Mouse (Mus musculus) hindbrain, embryonic 16.5 days (tissue): ENCODE measurements around the gene Mthfd1. TPM values are rescaled to one million over a fixed set of nuclear protein-coding genes. Genes with fewer than 3 reads are reported as not detected.
A peak's percentile ranks its signal among the peaks of the same experiment; 100 is the strongest.

Experiments used
- ATAC-seq: fragments of 200-750 bp; cut with Nextera tagmentation; 2 replicates; pipeline ENCODE4 v1.8.0; 2017; ENCODE audit warnings: moderate TSS enrichment, moderate library complexity
- H3K27ac ChIP-seq: fragments of 300-500 bp; sonication (generic); 2 replicates; pipeline ENCODE4 v1.5.1; 2014; ENCODE audit warnings: low read depth, mild to moderate bottlenecking, control low read depth, low read length, moderate library complexity
- H3K27me3 ChIP-seq: fragments of 300-500 bp; sonication (generic); replicated peaks from 2 replicates; pipeline ENCODE4 v1.6.1; 2014; ENCODE audit warnings: low read length; ENCODE audit not compliant: control insufficient read depth, insufficient read depth
- H3K36me3 ChIP-seq: fragments of 300-500 bp; sonication (generic); 2 replicates; pipeline ENCODE4 v1.6.1; 2014; ENCODE audit warnings: mild to moderate bottlenecking, low read length, moderate library complexity, mixed read lengths; ENCODE audit not compliant: control insufficient read depth, insufficient read depth
- H3K4me1 ChIP-seq: fragments of 300-500 bp; sonication (generic); 2 replicates; pipeline ENCODE4 v1.6.1; 2014; ENCODE audit warnings: low read depth, low read length; ENCODE audit not compliant: control insufficient read depth, insufficient read depth
- H3K4me2 ChIP-seq: fragments of 300-500 bp; sonication (generic); 2 replicates; pipeline ENCODE4 v1.6.1; 2014; ENCODE audit warnings: mild to moderate bottlenecking, low read length, control low read depth, moderate library complexity
- H3K4me3 ChIP-seq: fragments of 300-500 bp; sonication (generic); 2 replicates; pipeline ENCODE4 v1.5.1; 2014; ENCODE audit warnings: mild to moderate bottlenecking, low read length, control low read depth, moderate library complexity
- H3K9ac ChIP-seq: fragments of 300-500 bp; sonication (generic); 2 replicates; pipeline ENCODE4 v1.6.1; 2014; ENCODE audit warnings: low read depth, mild to moderate bottlenecking, control low read depth, low read length, moderate library complexity
- H3K9me3 ChIP-seq: fragments of 300-500 bp; sonication (generic); 2 replicates; pipeline ENCODE4 v1.6.1; 2014; ENCODE audit warnings: mild to moderate bottlenecking, low read length, moderate library complexity; ENCODE audit not compliant: control insufficient read depth
- WGBS: fragments of 180-500 bp; shearing (Covaris S2); extraction: QIAGEN DNeasy Blood & Tissue Kit; methylation state at CpG from one replicate; pipeline ENCODE4 v1.1.7; 2014; 5-methylcytosine and 5-hydroxymethylcytosine counted together
- polyA plus RNA-seq: library from polyadenylated mRNA; unstranded; fragments of >200 nt; fragmentation: Nextera tagmentation; extraction: Ambion mirVana; gene quantifications from 2 replicates; pipeline ENCODE4 v1.2.1, GENCODE M21; 2015

Mthfd1 gene
- polyA plus RNA-seq, 1 experiment from 2014 or later, result 37.8 TPM

GRCm38 (mm10) chr12:76269196-76269595 is 14.1 kb downstream of the Mthfd1 start:
- Histone ChIP-seq H3K27me3 (no peaks in the 10 kb centered on the region), H3K9ac (no peak overlapping the region), H3K4me2 (no peak overlapping the region), H3K4me3 (no peak overlapping the region), H3K36me3 (no peaks in the 10 kb centered on the region), H3K27ac (no peak overlapping the region), H3K9me3 (no peaks in the 10 kb centered on the region), H3K4me1 (no peaks in the 10 kb centered on the region)
- WGBS, result 70% methylated on average over 7 of the region's 7 CpGs
- no peak for ATAC-seq

- ATAC-seq, result no peak
- Histone ChIP-seq H3K9me3 (no peaks in the 10 kb centered on the region), H3K9ac (no peak overlapping the region), H3K4me2 (no peak overlapping the region), H3K4me3 (no peak overlapping the region), H3K27me3 (no peaks in the 10 kb centered on the region), H3K36me3 (no peaks in the 10 kb centered on the region), H3K4me1 (no peaks in the 10 kb centered on the region), H3K27ac (no peak overlapping the region)
- 93% methylated on average over 6 of the region's 6 CpGs for WGBS
These were observed 16.4 kb downstream of the Mthfd1 start for GRCm38 (mm10) chr12:76271516-76271915.

- Histone ChIP-seq H3K9ac (no peak overlapping the region), H3K4me1 (no peaks in the 10 kb centered on the region), H3K36me3 (no peaks in the 10 kb centered on the region), H3K4me2 (no peak overlapping the region), H3K9me3 (no peaks in the 10 kb centered on the region), H3K27me3 (no peaks in the 10 kb centered on the region), H3K27ac (no peak overlapping the region), H3K4me3 (no peak overlapping the region)
- 91% methylated on average over 10 of the region's 10 CpGs for WGBS
- no peak for ATAC-seq
These were observed 17.8 kb downstream of the Mthfd1 start for GRCm38 (mm10) chr12:76272610-76273524.

- no peak overlapping the region for H3K9ac ChIP-seq
- H3K4me3 ChIP-seq, result no peak overlapping the region
- WGBS, result 86% methylated on average over 6 of the region's 6 CpGs
These were observed 23.1 kb downstream of the Mthfd1 start for GRCm38 (mm10) chr12:76278209-76278608.

GRCm38 (mm10) chr12:76280556-76280955 is 25.5 kb downstream of the Mthfd1 start:
- WGBS, result 80% methylated on average over 9 of the region's 9 CpGs
- Histone ChIP-seq H3K4me2 (no peak overlapping the region), H3K4me1 (no peaks in the 10 kb centered on the region), H3K9me3 (no peaks in the 10 kb centered on the region), H3K27me3 (no peaks in the 10 kb centered on the region), H3K36me3 (peaks cover 6% of the 10 kb centered on the region; the same call in 1 of the 2 replicates), H3K9ac (no peak overlapping the region), H3K4me3 (no peak overlapping the region), H3K27ac (no peak overlapping the region)
- ATAC-seq, result no peak

More at GRCm38 (mm10) chr12:76278209-76278608, 23.1 kb downstream of the Mthfd1 start:
- Histone ChIP-seq H3K9me3 (no peaks in the 10 kb centered on the region), H3K36me3 (peaks cover 5% of the 10 kb centered on the region; the same call in 1 of the 2 replicates), H3K27ac (no peak overlapping the region), H3K27me3 (no peaks in the 10 kb centered on the region), H3K4me2 (no peak overlapping the region), H3K4me1 (no peaks in the 10 kb centered on the region)
- no peak for ATAC-seq

- Histone ChIP-seq H3K4me1 (no peaks in the 10 kb centered on the region), H3K9ac (no peak overlapping the region), H3K9me3 (no peaks in the 10 kb centered on the region), H3K4me2 (no peak overlapping the region), H3K27ac (no peak overlapping the region), H3K27me3 (no peaks in the 10 kb centered on the region), H3K4me3 (no peak overlapping the region), H3K36me3 (peaks cover 6% of the 10 kb centered on the region; the same call in 1 of the 2 replicates)
- 91% methylated on average over 2 of the region's 2 CpGs for WGBS
- no peak for ATAC-seq
These were observed 26.1 kb downstream of the Mthfd1 start for GRCm38 (mm10) chr12:76281111-76281660.

- peak; percentile 21; the same call in 1 of the 2 replicates for ATAC-seq
- Histone ChIP-seq H3K9ac (no peak overlapping the region), H3K4me2 (no peak overlapping the region), H3K9me3 (no peaks in the 10 kb centered on the region), H3K36me3 (peaks cover 6% of the 10 kb centered on the region; the same call in 1 of the 2 replicates), H3K4me3 (no peak overlapping the region), H3K4me1 (no peaks in the 10 kb centered on the region), H3K27me3 (no peaks in the 10 kb centered on the region), H3K27ac (no peak overlapping the region)
- 37% methylated on average over 4 of the region's 4 CpGs for WGBS
These were observed 27.0 kb downstream of the Mthfd1 start for GRCm38 (mm10) chr12:76282132-76282531.

- Histone ChIP-seq H3K9ac (no peak overlapping the region), H3K4me3 (no peak overlapping the region), H3K9me3 (no peaks in the 10 kb centered on the region), H3K27me3 (no peaks in the 10 kb centered on the region), H3K4me2 (no peak overlapping the region), H3K4me1 (no peaks in the 10 kb centered on the region), H3K36me3 (peaks cover 6% of the 10 kb centered on the region; the same call in 1 of the 2 replicates), H3K27ac (no peak overlapping the region)
- 0 out of 2 replicates have a peak, but pooled peaks have one; percentile 19 for ATAC-seq
- 74% methylated on average over 17 of the region's 17 CpGs for WGBS
These were observed 27.6 kb downstream of the Mthfd1 start for GRCm38 (mm10) chr12:76282532-76283173.

- no peaks in the 10 kb centered on the region for H3K9me3 ChIP-seq
- WGBS, result 60% methylated on average over 6 of the region's 6 CpGs
- H3K27me3 ChIP-seq, result no peaks in the 10 kb centered on the region
- H3K36me3 ChIP-seq, result peaks cover 11% of the 10 kb centered on the region
- 0 out of 2 replicates have a peak overlapping the region, but pooled peaks have one; percentile 11 for H3K9ac ChIP-seq
- no peak overlapping the region for H3K4me2 ChIP-seq
- no peak overlapping the region for H3K4me3 ChIP-seq
- no peak for ATAC-seq
- H3K4me1 ChIP-seq, result peaks cover 6% of the 10 kb centered on the region
- H3K27ac ChIP-seq, result no peak overlapping the region
These were observed 30.3 kb downstream of the Mthfd1 start for GRCm38 (mm10) chr12:76285418-76285817.
